In genomic region chr3:105450641-105451470, GRCm38 (mm10) we compare ENCODE assay signal across 8 mouse cellular contexts. TPM values are rescaled to one million over a fixed set of nuclear protein-coding genes. Genes with fewer than 3 reads are reported as not detected.
DNase-seq lines count a peak whose midpoint lies in the region; ATAC-seq and TF ChIP-seq lines count a peak whose summit lies in the region.

No protein-coding gene starts in this region.

- H3K9ac ChIP-seq in kidney, embryonic 14.5 days (ENCODE audit: low read depth, low read length), result no peak overlapping the region
- H3K9ac ChIP-seq in limb, embryonic 14.5 days (ENCODE audit: low read depth, low read length, severe bottlenecking), result no peak overlapping the region

- 0 out of 2 replicates have a peak overlapping the region, but pooled peaks have one; percentile 2 for H3K27ac ChIP-seq in cortical plate, adult 2 months (ENCODE audit: insufficient read depth, low read length)
- H3K27ac ChIP-seq in heart, embryonic 10.5 days, result no peak overlapping the region
- no peak overlapping the region for H3K27ac ChIP-seq in kidney, embryonic 14.5 days (ENCODE audit: low read depth, low read length)
- H3K27ac ChIP-seq in limb, embryonic 14.5 days (replicated peaks; ENCODE audit: low read depth, low read length), result no peak overlapping the region
- H3K27ac ChIP-seq in olfactory bulb, adult 2 months (ENCODE audit: insufficient read depth, low read depth, low read length), result peak overlapping the region; percentile 76

- H3K4me1 ChIP-seq in cortical plate, adult 2 months (ENCODE audit: control insufficient read depth, insufficient read depth, low read length), result peaks cover 13% of the 10 kb centered on the region
- H3K4me1 ChIP-seq in heart, embryonic 10.5 days, result peaks cover 22% of the 10 kb centered on the region
- H3K4me1 ChIP-seq in kidney, embryonic 14.5 days (ENCODE audit: control insufficient read depth, insufficient read depth, low read length), result peaks cover 14% of the 10 kb centered on the region
- H3K4me1 ChIP-seq in limb, embryonic 14.5 days (ENCODE audit: control insufficient read depth, insufficient read depth, low read length), result peaks cover 6% of the 10 kb centered on the region
- H3K4me1 ChIP-seq in olfactory bulb, adult 2 months (ENCODE audit: control insufficient read depth, insufficient read depth, low read length), result peaks cover 31% of the 10 kb centered on the region

- peaks cover 84% of the 10 kb centered on the region for H3K27me3 ChIP-seq in heart, embryonic 10.5 days (ENCODE audit: insufficient read depth, poor library complexity, severe bottlenecking)
- H3K27me3 ChIP-seq in kidney, embryonic 14.5 days (ENCODE audit: control insufficient read depth, insufficient read depth, low read length), result peaks cover 42% of the 10 kb centered on the region
- peaks cover 61% of the 10 kb centered on the region for H3K27me3 ChIP-seq in limb, embryonic 14.5 days (ENCODE audit: control insufficient read depth, insufficient read depth, low read length)

- peak; percentile 61 for TF ChIP-seq CTCF in cortical plate, adult 2 months (IDR thresholded peaks at IDR 0.05; ENCODE audit: extremely low read depth, insufficient read depth, low read length)
- TF ChIP-seq CTCF in olfactory bulb, adult 2 months (IDR thresholded peaks at IDR 0.05; ENCODE audit: insufficient read depth, low read depth, low read length), result no peak

- peak; percentile 41; the same call in 1 of the 2 replicates for ATAC-seq in kidney, embryonic 14.5 days (ENCODE audit: low FRiP score, low TSS enrichment)
- peak; percentile 16; the same call in 1 of the 2 replicates for ATAC-seq in limb, embryonic 14.5 days (ENCODE audit: low FRiP score, low read depth)

- intact Hi-C loops in heart, postnatal 25 days (cut with DNase I), result loop anchor here (2.0 to 5.0 kb wide), 2 partner anchors 66 to 192 kb away; no protein-coding TSS in a partner anchor

- no peaks in the 10 kb centered on the region for H3K9me3 ChIP-seq in heart, embryonic 10.5 days
- H3K9me3 ChIP-seq in kidney, embryonic 14.5 days (ENCODE audit: control insufficient read depth, low read length), result no peaks in the 10 kb centered on the region
- no peaks in the 10 kb centered on the region for H3K9me3 ChIP-seq in limb, embryonic 14.5 days (ENCODE audit: control insufficient read depth, low read length)

- DNase-seq in heart, adult 11 months, result peak; percentile 90
- DNase-seq in heart, postnatal 25 days (ENCODE audit: low spot score), result no peak
- DNase-seq in heart, embryonic 10.5 days (ENCODE audit: low spot score), result peak; percentile 78
- DNase-seq in limb, embryonic 14.5 days (ENCODE audit: low spot score), result peak; percentile 4
- DNase-seq in spleen, adult 18-20 months, result no peak

- WGBS in heart, embryonic 10.5 days, result under 1% methylated on average over 22 of the region's 22 CpGs
- WGBS in kidney, embryonic 14.5 days, result 1% methylated on average over 22 of the region's 22 CpGs
- 2% methylated on average over 22 of the region's 22 CpGs for whole genome bisulfite sequencing in limb, embryonic 14.5 days
- 4% methylated on average over 22 of the region's 22 CpGs for WGBS in olfactory bulb, adult 2 months

- no peaks in the 10 kb centered on the region for H3K36me3 ChIP-seq in heart, embryonic 10.5 days
- no peaks in the 10 kb centered on the region for H3K36me3 ChIP-seq in kidney, embryonic 14.5 days (ENCODE audit: control insufficient read depth, insufficient read depth, low read length)
- no peaks in the 10 kb centered on the region for H3K36me3 ChIP-seq in limb, embryonic 14.5 days (ENCODE audit: control insufficient read depth, insufficient read depth, low read length)

- TF ChIP-seq POLR2A in cortical plate, adult 2 months (IDR thresholded peaks at IDR 0.05; ENCODE audit: extremely low read depth, insufficient read depth, low read length), result no peak
- TF ChIP-seq POLR2A in limb, embryonic 14.5 days (IDR thresholded peaks at IDR 0.05; ENCODE audit: borderline replicate concordance, extremely low read depth, insufficient read depth, insufficient read length), result no peak
- TF ChIP-seq POLR2A in olfactory bulb, adult 2 months (IDR thresholded peaks at IDR 0.05; ENCODE audit: insufficient read depth, low read depth, low read length), result no peak

- H3K4me2 ChIP-seq in kidney, embryonic 14.5 days (replicated peaks; ENCODE audit: low read depth, low read length), result peak overlapping the region; percentile 96
- peak overlapping the region; percentile 99 for H3K4me2 ChIP-seq in limb, embryonic 14.5 days (replicated peaks; ENCODE audit: low read depth, low read length, severe bottlenecking)

- H3K4me3 ChIP-seq in cortical plate, adult 2 months (ENCODE audit: insufficient read depth, low read length), result peak overlapping the region; percentile 75
- H3K4me3 ChIP-seq in heart, embryonic 10.5 days, result peak overlapping the region; percentile 81
- H3K4me3 ChIP-seq in kidney, embryonic 14.5 days (ENCODE audit: low read length), result peak overlapping the region; percentile 50
- peak overlapping the region; percentile 63 for H3K4me3 ChIP-seq in limb, embryonic 14.5 days (replicated peaks; ENCODE audit: low read length)
- peak overlapping the region; percentile 81 for H3K4me3 ChIP-seq in olfactory bulb, adult 2 months (ENCODE audit: insufficient read depth, low read depth, low read length)

RNA-seq across cellular contexts. Expression of gene Kcnd3, which starts 1.3 kb away (rescaled TPM):
- 1 to 10 TPM; 8.0 to 9.4 TPM for total RNA-seq in heart, postnatal 25 days (2021)
- polyA plus RNA-seq in cortical plate, adult 2 months (2012; rRNA removed), result 21.2 and 22.0 TPM in 2 replicates
- 0.47 and 0.58 TPM in 2 replicates for polyA plus RNA-seq in heart, embryonic 10.5 days (2016; fragmentation: Nextera tagmentation; extraction: Ambion mirVana)
- 1.5 and 2.8 TPM in 2 replicates for polyA plus RNA-seq in kidney, embryonic 14.5 days (2014; fragmentation: Nextera tagmentation; extraction: Ambion mirVana)
- 2.0 and 2.2 TPM in 2 replicates for polyA plus RNA-seq in limb, embryonic 14.5 days (2012; rRNA removed)
- polyA plus RNA-seq in limb, embryonic 14.5 days (2014; fragmentation: Nextera tagmentation; extraction: Ambion mirVana), result 0.82 and 1.0 TPM in 2 replicates
- 42.2 TPM in 1 of 2 replicates, not detected in the other for polyA plus RNA-seq in olfactory bulb, adult 2 months (2012; ENCODE audit: insufficient read depth, insufficient read length, low replicate concordance, missing spikeins)

Comparison
In these comparisons a context has a peak if more than half of its experiments do, and no peak if none do; other contexts are left out.
1. DNase-seq: peak in heart, adult 11 months (single experiment), heart, embryonic 10.5 days (single experiment) and limb, embryonic 14.5 days (single experiment); none in heart, postnatal 25 days (single experiment) and spleen, adult 18-20 months (0 of 2).
2. H3K27ac ChIP-seq: peak in cortical plate, adult 2 months (single experiment) and olfactory bulb, adult 2 months (single experiment); none in heart, embryonic 10.5 days (single experiment), kidney, embryonic 14.5 days (single experiment) and limb, embryonic 14.5 days (single experiment).
3. Peak in every context shown above with its lines, with median percentiles within 50 percentile points of each other: H3K4me3 ChIP-seq.